Mouse (Mus musculus) hindlimb bud, embryonic 11.5 days (tissue): ENCODE data around the gene Rap2a.

Experiments used
- DNase-seq: peaks from one replicate; pipeline ENCODE4 v3.0.0-alpha.2; 2012; ENCODE audit warnings: low read depth, low spot score; ENCODE audit errors: extremely low spot score

The Rap2a gene

GRCm38 (mm10) chr14:120499096-120499495 lies 20.9 kb downstream of the Rap2a start:
- no peak for DNase-seq

GRCm38 (mm10) chr14:120499601-120500000 lies 21.4 kb downstream of the Rap2a start:
- no peak for DNase-seq

DNA sequence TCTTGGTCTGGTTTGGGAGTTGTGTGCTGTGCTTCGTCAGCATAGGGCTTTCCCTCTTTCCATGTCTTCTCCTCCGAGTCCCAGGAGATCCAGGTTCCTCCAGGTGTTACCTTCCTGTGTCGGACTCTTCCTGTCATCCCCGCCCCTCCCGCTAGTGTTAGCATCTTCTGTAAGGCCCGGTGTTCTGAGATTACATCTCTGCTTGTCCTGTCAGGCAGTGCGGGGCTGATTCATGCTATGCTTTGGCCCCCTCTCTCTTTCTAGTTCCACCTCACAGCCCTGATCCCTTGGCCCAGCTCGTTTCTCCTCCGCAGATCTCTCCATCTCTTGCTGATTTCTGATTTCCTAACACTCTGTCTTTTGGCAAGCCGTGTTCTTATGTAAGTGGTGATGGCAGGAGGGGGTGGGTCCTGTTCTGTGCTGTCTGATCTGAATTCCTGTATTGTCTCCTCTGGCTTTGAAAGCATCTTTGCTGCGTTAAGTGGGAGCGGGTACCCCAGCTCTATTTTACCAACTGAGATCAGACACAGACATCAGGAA lies 21.8 kb downstream of the Rap2a start:
- no peak for DNase-seq

DNA sequence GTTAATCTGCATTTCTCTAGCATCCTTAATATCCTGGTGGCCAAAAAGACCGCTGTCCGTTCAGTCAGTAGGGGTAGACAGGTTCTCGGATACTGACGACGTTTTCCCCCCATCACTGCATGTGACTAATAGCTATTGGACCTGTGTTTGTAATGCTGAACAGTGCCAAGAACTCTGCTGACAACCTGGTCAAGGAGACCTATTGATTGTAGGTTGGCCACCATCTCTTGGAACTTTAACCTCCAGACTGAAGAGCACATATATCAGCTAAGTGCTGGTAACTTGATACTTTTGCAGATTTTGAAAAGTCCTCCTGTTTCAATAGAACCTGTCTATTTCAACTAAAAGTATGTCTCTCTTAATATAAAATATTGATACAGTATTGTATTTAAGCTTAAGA lies 22.5 kb downstream of the Rap2a start:
- no peak for DNase-seq

DNA sequence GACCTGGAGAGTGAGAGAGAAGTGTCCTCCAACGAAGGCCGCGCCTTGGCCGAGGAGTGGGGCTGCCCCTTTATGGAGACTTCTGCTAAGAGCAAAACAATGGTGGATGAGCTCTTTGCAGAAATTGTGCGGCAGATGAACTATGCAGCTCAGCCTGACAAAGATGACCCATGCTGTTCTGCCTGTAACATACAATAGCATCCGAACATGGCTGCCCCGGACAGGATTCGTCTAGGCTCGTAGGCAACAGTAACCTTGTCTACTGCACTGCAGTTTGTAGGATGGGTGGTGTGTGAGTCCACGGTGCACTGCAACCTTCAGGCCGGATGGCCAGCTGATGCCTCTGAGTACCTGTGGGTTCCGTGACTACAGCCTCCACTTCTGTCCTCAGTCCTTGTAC lies 25.4 kb downstream of the Rap2a start:
- DNase-seq, result no peak

DNA sequence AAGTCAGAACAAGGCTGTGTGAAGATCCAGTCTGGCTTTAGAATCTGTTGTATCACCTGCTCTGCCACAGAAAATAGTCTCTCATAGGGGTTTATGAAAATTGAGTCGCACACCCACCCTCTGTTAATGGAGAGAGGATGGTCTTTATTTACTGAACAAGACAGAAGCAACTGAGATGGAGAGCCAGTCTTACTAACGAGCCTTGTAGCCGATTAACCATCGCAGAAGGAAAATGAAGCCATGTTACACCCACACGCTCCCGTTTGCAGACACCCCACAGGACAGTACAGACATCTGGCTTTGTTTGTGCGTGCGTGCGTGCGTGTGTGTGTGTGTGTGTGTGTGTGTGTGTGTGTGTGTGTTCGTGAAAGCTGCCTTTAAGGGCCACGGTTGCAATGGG lies 26.2 kb downstream of the Rap2a start:
- no peak for DNase-seq

GRCm38 (mm10) chr14:120504928-120505461 lies 26.8 kb downstream of the Rap2a start:
- DNase-seq, result no peak

DNA sequence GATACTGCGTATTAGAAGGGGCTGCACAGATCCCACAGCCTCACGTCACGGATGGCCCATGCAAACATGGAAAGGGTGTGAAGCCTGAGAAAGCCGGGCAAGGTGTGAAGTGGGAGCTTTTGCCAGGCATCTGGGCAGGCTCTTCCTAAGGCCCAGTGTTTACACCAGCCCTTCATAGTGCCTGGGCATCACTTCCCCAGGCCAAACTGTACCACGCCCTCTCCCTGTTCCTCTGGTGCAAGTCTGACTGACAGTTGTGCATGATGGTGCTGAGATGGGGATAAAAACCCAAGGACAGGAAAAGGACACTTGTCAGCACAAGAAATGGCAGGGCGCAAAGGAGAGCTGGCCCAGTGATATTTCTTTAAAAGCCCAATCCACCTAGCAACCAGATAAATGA lies 27.7 kb downstream of the Rap2a start:
- no peak for DNase-seq

GRCm38 (mm10) chr14:120507516-120507915 lies 29.3 kb downstream of the Rap2a start:
- DNase-seq, result no peak

DNA sequence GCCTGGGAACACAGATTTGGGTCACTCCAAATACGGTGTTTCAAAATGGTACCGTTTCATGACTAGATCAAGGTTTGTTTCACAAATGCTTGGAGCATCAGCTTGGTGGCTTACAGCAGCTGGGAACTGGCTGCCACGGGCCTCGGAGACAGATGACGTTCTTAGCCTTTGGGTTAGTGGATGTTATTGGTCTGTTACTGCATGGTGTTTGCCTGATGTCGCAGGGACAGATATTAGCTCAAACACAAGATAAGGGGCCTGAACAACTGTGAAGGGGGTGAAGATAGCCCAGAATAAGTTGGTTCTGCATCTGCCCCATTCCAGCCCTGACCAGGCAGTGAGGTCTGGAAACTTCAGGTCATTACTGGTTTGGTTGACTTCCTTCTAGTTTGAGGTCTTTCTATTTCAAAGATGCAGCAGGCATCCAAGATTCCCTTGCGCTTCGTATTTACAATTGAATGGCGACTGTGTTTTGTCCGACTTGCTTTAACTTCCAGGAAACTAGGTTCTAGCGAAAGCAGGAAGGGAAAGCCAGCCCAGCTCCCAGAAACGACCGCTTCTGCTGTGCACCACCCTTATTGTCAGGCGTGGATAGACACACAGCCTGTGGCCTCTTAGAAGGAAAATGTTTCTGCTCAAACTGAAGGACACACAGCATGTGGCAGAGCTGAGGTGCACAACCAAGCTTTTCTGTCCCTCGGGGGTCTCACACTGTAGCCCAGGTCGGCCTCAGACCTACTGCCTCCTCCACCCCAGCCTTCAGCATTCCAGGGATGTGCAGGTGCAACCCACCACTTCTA lies 30.5 kb downstream of the Rap2a start:
- DNase-seq, result no peak

DNA sequence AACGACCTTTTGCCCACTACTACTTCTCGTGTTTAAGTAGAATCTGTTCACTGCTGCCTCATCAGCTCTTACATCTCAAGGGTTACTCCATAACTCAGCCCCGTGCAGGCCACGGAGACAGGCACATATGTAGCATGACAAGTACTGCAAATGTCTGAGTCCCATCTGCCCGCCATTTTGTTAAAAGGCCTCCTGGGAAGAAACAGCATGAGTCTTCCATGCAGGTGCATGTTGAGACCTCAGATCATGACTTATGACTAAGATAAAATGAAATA lies 31.1 kb downstream of the Rap2a start:
- DNase-seq, result no peak

- no peak for DNase-seq
Observed at GRCm38 (mm10) chr14:120511821-120512220, 33.6 kb downstream of the Rap2a start.

GRCm38 (mm10) chr14:120514821-120515271 lies 36.6 kb downstream of the Rap2a start:
- no peak for DNase-seq

DNA sequence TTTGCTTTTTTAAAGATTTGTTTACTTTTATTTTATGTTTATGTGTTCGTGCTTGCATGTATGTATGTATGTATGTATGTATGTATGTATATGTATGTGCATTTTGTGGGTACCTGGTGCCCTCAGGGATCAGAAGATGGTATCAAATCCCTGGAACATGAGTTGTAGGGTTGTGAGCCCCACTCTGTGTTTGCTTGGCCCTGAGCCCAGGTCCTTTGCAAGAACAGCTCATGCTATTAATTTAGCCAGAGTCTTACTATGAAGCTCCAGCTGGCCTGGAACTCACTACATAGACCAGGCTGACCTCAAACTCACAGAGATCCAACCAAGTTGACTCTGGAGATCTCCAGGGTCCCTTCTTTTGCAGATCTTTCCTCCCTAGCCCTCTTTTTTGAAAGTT lies 37.1 kb downstream of the Rap2a start:
- no peak for DNase-seq

- DNase-seq, result no peak
Observed at GRCm38 (mm10) chr14:120518706-120519105, 40.5 kb downstream of the Rap2a start.

DNA sequence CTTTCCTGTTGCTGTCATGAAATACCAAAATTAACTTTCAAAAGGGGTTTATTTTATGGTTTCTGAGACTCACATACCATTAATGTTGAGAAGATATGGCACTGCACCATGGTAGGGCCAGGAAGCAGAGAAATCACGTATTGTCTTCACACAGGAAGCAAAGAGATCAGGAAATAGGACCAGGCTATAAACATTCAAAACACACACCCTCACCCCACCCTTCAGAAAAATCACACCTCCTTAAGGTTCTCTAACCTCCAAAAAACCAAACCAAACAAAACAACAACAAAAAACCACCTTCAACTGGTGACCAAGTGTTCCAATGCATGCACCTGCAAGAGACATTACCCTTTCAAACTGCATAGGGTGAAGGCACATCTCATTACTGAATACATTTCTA lies 41.7 kb downstream of the Rap2a start:
- no peak for DNase-seq

- no peak for DNase-seq
Observed at GRCm38 (mm10) chr14:120520843-120521242, 42.6 kb downstream of the Rap2a start.

DNA sequence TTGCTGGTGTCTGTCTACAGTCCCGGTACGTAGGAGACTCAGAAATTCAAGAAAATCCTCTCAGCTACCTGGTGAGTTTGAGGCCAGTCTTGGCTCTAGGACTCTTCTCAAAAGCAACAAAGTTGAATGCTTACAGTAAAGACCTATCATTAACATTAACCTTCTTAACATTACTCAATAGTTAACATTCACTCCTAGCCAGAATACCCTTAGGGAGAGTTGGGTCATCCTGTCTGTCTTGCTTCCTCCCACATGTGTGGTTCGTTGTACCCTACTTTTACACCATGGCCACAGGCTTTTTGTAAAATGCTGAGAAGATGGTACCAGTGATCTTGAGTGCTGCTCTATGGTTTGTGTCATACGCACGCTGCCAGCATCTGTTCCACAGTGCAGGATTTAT lies 45.1 kb downstream of the Rap2a start:
- DNase-seq, result no peak

DNA sequence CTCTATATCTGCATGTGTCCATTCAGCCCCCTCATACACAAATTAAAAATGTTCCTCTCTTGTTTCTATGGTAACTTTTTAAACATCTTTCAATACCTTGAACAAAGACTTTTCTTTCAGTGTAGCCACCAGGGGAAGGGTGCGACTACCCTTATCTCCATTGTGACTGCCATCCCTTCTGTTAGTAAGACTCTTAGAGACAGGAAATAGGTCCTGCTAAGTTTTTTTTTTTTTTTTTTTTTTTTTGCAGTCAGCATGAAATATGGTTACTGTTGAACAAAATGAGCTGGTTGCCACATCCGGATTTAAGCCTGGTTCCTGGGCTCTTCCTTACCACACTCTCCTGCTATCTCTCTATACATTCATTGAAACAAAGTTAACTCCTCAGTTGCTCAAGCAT lies 47.4 kb downstream of the Rap2a start:
- DNase-seq, result no peak

- no peak for DNase-seq
Observed at GRCm38 (mm10) chr14:120533301-120533700, 55.1 kb downstream of the Rap2a start.

GRCm38 (mm10) chr14:120534841-120535271 lies 56.6 kb downstream of the Rap2a start:
- DNase-seq, result no peak

DNA sequence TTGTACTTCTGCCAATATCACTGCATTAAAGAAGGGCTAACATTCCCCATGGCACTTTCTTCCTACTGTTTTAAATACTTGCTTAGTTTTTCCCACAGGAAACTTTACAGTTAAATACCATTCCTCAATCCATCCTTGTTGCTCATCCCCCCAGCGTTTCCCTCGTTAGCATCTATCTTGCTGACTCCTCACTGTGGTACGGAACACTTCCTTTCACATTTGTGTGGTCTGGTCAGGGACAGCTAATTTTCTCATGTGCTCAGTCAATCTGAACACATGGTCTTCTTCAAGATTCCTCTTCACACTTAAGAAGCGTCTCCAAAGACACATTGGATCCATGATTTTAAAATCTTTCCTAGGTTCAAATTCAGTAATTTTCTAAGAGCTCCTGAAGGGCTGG lies 57.2 kb downstream of the Rap2a start:
- no peak for DNase-seq

DNA sequence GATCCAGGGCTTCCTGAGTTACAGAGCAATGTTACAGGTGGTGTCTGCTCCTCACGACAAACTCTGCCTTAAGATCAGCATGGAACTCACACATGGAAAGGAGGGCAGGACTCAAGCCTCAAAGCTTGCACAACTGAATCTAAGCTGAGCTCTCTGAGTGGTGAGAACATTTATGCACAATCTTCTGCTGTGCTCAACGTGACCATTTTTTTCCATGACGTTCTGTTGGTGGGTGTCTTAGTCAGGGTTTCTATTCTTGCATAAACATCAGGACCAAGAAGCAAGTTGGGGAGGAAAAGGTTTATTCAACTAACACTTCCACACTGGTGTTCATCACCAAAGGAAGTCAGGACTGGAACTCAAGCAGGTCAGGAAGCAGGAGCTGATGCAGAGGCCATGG lies 57.7 kb downstream of the Rap2a start:
- DNase-seq, result no peak
